Mouse (Mus musculus) CD4-positive, CD25-positive, alpha-beta regulatory T cell (primary cell): Measurements from ENCODE around the gene Nlrp1b. TPM values are rescaled to one million over a fixed set of nuclear protein-coding genes. Genes with fewer than 3 reads are reported as not detected.

ENCODE experiments used
- polyA plus RNA-seq: library from polyadenylated mRNA; unstranded; fragments of 100-300 nt; shearing (Covaris generic); gene quantifications from one replicate; pipeline ENCODE4 v1.2.1, GENCODE M21; 2017

Gene Nlrp1b
- 3.1 TPM for polyA plus RNA-seq

DNA sequence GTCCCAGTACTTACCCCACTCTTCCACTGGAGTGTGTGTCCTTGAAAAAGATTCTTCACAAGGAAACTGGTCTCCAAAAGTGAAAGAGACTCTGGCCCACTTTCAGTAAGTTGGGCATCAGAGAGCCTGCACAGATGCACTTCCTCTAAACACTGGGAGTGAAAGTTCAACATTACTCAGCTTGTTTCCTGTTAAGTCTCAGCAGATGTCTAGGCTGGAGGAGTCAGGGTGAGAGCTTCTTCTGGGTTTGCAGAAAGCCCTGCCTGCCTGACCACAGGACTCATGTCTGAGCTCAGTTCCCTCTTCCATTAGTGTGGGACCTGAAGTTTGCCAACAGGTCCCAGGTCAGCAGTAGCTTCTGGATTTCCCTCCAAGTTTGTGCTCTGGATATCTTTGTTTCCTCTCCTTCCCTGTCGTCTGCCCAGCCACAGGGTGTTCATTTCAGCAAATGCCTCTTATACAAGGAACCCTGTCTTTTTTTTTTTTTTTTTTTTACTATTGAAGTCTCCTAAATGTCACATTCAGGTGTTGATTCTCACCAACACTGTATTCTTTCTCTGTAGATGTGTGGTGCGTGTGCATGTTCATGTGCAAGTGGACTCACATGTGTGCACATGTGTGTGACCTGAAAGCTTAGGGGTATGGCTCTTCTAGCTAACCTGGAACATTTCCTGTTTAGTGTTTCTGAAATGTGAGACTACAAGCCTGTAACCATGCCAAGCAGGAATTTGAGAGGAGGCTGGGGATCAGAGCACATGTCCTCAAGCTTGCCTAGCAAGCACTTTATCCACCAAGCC is at the start of gene Nlrp1b:
Nlrp1b (minus strand) TSS at position 50 of the 797 bp plus-strand sequence.

DNA sequence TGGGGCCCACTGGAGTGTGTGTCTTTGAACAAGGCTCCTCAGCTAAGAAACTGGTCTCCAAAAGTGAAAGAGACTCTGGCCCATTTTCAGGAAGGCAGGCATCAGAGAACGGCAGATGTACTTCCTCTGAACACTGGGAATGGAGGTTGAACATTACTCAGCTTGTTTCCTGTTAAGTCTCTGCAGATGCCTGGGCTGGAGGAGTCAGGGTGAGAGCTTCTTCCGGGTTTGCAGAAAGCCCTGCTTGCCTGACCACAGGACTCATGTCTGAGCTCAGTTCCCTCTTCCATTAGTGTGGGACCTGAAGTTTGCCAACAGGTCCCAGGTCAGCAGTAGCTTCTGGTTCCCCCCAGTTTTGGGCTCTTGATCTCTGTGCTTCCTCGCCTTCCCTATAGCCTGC is 85.9 kb downstream of the Nlrp1b start, which contains the start of gene Nlrp1a:
Nlrp1a (minus strand) TSS at position 44 of the 400 bp plus-strand sequence.

Other genes starting within 250 kb of the Nlrp1b start
- 136 TPM for gene C1qbp, start 247.7 kb downstream of the Nlrp1b start, polyA plus RNA-seq
- gene Dhx33, start 226.3 kb downstream of the Nlrp1b start, polyA plus RNA-seq, result 21.9 TPM
- gene Mis12, start 211.1 kb downstream of the Nlrp1b start, polyA plus RNA-seq, result 31.1 TPM
- 78.2 TPM for gene Derl2, start 210.9 kb downstream of the Nlrp1b start, polyA plus RNA-seq
- gene 6330403K07Rik, start 197.2 kb downstream of the Nlrp1b start, polyA plus RNA-seq, result 10.3 TPM
- gene Nlrp1a, start 86.0 kb downstream of the Nlrp1b start, polyA plus RNA-seq, result 0.50 TPM